Mouse (Mus musculus) spleen, embryonic (tissue): ENCODE results near the gene Ssh2.
"Not testable (repeated sequence)": the region's sequence is repeated elsewhere in the genome, so short reads cannot be mapped to it uniquely, and the experiment has no call there.

Experiments used
- CTCF ChIA-PET: fragments of 350-600 bp; sonication (Branson Sonifier 250); formaldehyde crosslinking; loops from one replicate; lab custom pipeline; 2022; lab: Charles Lee

The Ssh2 gene

DNA sequence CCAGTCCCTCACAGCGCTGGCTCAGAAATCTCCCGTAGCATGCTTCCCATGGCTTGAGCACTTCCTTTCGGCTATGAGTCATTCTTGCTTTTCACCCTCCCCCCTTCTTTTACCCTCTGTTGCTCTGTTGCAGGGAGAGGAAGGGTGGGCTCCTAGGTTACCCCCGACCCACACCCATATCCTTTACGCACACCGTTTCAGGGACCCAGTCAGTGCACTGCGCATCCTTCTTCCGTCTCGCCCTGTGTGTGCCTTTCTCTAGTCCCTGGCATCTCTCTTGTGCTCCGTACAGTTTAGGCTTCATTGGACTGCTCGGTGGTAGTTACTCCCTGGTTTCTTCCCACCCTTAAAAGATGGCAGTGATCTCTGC lies 659 bp downstream of the Ssh2 start:
- CTCF ChIA-PET, result no interaction called here

DNA sequence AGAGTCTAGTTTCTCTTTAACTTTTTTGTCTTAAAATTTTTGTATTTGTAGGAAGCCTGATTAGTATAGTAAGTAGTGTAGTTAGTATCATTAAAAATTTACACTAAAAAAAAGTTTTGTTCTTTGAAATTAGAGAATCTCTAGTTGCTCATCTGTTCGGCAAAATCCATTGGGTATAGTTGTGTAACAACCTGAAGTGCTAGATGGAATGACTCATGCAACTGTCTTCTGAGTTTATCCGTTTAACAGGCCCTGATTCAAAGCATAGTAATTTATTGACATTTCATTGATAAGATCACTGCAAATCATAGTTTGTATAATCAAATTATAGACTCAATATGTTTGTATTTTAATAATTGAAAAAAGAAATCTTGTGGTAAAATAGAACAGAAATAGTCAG lies 14.7 kb downstream of the Ssh2 start:
- CTCF ChIA-PET, result no interaction called here

DNA sequence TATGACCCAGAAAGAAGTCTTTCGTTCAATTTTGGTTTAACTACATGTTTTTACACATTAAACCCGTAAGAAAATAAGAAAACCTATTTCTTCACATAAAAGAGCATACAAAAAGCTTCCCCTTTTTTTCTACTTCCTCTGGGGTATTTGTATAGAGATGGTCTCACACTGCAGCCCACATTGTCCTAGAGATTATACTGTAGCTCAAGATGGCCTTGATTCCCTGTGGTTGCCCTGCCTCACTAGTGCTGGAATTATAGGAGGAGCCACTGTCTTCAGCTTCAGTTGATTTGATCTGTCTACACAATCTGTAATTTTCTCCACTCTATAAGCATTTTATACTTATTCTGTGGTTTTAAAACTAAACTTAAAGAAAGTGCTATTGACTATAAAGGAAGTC lies 15.4 kb downstream of the Ssh2 start:
- CTCF ChIA-PET, result no interaction called here

DNA sequence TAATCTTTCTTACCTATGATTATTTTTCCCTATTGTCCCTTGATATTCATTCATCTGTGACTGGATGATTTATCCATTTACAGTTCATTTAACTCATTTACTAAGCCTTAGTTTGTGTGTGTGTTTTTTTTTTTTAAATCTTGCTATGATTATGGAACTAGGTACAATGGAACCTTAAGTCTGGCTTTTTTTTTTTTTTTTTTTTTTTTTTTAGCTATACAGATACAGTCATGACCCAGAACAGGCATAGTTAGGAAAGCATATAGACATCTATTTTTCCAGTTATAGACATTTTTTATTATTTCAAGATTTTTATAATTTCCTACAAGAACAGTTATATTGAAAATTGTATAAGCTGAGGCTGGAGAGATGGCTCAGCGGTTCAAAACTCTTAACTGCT lies 19.2 kb downstream of the Ssh2 start:
- CTCF ChIA-PET, result no interaction called here

DNA sequence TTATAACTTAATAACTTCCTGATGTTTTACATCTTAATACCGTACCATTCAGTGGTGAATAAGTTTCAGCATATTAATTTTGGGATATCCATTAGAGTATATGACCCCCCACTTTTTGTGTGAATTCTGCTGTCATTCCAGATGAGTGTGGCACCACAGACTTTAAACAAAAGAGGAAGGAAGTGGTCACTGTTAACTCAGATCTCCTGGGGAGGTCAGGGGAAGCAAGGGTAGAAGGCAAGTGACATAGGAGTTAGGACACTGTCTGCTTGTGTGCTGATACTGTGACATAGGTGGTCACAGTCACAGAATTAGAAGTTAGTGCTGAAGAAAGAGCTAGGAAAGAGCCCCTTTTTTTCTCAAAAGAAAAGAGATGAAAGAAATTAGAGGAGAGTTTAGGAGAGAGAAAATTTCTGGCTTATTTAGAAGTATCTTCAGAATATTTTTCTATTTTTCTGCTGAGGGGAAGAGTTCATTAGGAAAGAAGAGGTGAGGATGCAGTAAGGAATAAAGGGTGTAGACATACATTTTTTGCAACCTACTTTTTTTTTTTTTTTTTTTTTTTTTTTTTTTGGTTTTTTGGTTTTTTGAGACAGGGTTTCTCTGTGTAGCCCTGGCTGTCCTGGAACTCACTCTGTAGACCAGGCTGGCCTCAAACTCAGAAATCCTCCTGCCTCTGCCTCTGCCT lies 23.7 kb downstream of the Ssh2 start:
- CTCF ChIA-PET, result no interaction called here

DNA sequence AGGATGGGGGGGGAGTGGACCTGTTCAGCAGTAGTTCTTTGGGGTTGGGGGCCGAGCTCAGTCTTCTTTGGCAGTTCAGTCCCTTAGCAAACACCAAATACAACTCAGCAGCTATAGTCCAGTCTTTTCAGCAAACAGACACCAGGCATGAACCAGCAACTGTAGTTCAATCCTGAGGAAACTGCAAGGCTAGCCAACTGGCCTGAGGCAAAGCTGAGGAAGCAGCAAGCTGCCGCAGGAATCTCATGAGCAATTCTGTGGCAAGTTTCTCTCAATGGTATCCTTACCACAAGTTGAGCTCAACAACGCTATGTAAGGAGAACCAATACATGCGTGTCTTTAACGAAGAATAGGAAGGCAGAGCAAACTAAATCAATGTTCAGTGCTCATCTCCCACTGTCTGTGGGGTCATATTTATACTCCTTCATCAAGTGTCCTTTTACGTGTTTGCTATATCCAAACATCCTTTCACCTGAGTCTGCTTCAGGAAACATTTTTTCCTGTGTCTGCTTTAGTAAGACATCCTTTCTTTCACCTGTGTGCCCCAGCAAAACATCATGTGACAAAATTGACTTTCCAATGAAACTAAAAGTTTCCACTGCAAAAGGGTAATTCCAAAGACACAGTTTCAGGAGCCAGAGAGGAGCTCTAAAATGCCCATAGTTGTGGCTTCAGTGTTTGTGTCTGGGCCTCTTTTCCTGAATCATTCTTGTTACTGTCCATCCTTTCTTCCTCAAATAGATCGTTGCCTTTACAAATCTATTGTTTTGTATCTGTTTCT lies 24.6 kb downstream of the Ssh2 start:
- CTCF ChIA-PET, result no interaction called here

DNA sequence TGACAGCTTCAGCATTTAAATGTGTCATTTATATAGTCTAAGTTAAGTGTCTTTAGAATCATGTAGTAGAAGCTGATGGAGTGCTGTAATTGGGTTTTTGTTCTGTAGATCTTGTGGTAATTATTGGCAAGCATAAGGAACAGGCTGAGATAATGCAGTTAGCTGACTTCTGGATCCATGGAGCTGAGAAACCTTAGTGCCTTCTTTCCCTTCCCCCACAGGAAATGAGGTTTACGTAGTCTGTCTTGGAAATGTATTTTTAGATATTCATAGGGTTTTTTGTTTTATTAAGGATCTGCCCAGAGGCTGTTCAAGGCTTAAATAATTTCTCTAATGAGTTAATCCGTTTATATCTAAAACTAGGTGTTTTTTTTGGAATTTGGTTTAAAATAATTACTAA lies 26.8 kb downstream of the Ssh2 start:
- CTCF ChIA-PET, result no interaction called here

DNA sequence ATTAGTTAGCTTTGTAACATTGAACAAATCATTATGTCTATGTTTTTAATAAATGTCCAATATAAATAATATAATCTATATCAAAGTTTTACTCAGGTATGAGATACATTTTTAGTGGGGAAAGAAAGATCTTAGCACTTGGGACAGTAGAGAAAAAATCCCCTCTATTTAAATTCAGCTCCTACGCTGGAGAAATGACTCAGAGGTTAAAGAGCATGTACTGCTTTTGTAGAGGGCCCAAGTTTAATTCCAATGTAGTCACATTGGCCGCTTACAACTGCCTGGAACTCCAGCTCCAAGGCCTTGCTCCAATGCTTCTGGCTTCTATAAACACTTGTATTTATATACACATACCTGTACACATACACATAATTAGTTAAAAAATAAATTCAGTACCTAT lies 36.7 kb downstream of the Ssh2 start:
- CTCF ChIA-PET, result interaction anchor here (0.6 kb wide), 1 partner anchor 14 kb away, joined by 3 read pairs; no protein-coding TSS in a partner anchor

DNA sequence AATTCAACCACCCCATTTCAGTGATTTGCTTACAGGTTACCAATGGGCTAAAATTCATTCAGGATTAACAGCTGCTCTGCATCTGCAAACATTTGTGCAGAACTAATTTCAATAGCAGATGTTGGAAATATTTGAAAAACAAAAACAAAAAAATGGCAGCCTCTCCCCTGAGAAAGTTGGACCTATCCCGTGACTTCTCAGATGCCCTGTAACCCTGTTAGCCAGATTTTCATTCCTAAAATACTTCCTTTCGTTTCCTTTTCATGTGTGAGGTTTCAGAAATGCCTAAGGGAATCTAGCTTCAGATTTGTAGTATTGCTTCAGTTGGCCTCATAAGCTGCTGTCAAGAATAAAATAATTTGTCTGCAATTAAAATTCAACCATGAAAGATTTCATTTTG lies 43.4 kb downstream of the Ssh2 start:
- CTCF ChIA-PET, result no interaction called here

DNA sequence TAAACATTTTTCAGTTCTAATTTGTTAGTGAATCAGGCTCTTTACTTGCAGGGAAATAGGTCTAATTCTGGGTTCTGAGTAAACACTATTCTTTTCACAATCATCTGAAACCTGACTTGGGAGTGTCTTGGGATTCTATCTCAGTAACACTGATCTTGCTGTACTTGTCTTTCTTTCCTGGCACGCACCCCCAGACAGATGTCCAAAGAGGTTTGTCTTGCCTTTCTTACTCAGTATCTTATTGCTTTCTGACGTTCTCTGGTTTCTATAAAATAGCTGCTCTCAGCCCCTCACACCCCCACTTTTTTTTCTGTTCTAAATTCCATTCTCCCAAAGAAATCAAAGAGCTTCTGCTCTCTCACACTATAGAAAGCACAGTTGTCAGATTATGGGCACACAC lies 51.3 kb downstream of the Ssh2 start:
- CTCF ChIA-PET, result no interaction called here

DNA sequence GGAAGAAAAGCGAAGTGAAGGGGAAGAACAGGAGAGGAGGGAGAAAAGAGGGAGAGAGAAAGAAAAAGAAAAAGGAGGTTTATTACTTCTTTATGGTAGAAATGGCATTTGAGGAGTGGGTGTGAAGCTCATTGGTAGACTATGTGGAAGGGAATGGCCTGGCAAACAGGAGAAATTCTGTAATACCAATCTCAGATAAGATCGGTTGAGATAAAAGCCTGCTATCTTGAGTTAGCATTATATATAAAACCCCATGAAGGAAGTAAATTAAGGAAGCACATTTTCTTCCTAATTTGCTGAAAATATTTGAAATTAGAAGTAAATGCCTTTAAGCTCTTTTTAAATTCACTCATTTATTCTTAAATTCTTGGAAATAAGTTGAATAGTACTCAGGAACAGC lies 59.9 kb downstream of the Ssh2 start:
- CTCF ChIA-PET, result no interaction called here

DNA sequence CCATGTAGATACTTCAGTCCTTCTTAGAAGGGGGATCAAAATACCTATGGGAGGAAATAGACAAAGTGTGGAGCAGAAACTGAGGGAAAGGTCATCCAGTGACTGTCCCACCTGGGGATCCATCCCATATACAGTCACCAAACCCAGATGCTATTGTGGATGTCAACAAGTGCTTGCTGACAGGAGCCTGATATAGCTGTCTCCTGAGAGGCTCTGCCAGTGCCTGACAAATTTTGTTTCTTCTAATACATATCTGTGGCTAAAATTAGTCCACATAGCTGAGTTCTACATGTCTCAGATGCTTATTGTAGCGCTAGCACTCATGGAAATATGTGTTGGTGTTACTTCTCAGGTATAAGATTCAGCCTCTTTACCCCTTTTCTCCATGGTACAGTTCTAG lies 62.5 kb downstream of the Ssh2 start:
- CTCF ChIA-PET, result interaction anchor here (0.7 kb wide), 1 partner anchor 15 kb away, joined by 3 read pairs; no protein-coding TSS in a partner anchor

DNA sequence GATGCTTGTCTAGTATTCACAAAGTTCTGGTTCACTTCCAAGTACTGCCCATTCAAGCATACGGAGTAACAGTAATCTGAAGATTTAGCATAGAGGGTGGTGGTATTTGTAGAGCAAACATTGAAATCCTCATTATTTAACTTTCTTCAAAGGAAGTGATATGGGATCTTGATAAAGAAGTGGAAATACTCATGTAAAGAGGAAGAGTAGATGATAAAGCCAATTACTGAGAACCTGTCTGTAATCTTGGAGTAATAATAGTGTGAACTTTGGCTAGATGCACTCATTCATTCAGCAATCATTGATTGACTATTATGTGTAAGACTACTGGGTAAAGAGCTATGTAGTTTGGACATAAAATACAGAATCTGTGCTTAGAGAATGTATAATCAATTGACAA lies 64.1 kb downstream of the Ssh2 start:
- CTCF ChIA-PET, result no interaction called here

DNA sequence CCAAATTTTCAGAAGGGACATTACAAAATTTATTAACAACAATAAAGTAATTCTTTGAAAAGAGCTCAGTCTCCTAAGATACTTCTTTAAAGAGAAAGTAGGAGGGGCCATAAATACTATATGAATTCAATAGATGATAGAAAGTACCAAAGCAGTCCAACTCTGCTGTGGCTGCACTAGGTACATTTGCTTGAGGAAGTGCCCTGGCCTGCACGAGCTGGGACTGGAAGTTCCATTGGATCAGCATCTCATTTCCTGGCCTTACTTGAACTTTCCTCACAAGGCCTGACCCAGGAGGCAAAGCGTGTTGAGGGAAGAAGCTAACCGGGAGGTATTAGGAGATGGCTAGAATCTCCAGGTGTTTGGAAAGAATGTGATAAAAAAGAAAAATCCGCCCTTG lies 75.4 kb downstream of the Ssh2 start:
- CTCF ChIA-PET, result no interaction called here

DNA sequence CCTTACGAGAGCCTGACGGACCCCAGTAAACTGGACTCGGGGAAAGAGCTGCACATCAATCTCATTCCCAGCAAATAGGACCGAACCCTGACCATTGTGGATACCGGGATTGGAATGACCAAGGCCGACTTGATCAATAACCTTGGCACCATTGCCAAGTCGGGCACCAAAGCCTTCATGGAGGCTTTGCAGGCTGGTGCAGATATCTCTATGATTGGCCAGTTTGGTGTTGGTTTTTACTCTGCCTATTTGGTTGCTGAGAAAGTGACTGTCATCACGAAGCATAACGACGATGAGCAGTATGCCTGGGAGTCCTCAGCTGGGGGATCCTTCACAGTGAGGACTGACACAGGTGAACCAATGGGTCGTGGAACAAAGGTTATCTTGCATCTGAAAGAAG lies 77.6 kb downstream of the Ssh2 start:
- CTCF ChIA-PET, result not testable (repeated sequence)

DNA sequence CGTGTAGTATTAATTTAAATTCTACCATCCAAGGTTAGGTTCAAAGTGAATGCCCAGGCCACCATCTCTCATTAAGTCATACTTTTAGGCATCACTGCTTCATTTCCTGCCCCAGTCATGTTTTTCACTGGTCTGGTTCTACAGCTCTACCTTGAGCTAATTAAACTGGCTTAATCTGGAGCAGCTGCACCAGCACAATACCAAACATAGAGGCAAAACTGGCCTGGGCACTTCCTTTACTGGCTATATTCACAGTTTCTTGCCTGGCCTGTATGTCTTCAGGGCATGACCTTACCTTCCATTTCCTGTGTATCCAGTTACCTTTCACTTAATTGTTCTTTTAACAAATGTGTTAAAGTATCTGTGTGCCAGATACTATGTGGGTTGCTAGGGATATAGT lies 81.2 kb downstream of the Ssh2 start:
- CTCF ChIA-PET, result no interaction called here

DNA sequence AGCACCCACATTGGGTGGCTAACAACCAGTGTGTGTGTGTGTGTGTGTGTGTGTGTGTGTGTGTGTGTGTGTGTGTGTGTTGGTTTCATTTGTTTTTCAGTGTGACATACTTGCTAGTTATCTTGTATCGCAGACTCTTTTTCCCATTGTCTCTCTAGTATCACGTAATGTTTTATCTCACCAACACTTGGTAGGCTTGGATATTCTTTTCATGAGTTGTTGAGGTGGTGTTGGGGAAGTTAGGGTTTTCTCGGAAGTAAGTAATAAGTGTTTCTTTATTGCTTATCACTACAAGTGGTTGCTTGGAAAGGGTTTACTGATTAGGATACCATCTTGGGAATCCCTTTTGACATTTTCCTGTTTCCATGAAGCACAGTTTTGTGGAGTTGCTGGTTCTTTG lies 91.1 kb downstream of the Ssh2 start:
- CTCF ChIA-PET, result interaction anchor here (0.5 to 0.6 kb wide), 2 partner anchors 34 to 203 kb away, joined by 4 to 5 read pairs; no protein-coding TSS in a partner anchor

DNA sequence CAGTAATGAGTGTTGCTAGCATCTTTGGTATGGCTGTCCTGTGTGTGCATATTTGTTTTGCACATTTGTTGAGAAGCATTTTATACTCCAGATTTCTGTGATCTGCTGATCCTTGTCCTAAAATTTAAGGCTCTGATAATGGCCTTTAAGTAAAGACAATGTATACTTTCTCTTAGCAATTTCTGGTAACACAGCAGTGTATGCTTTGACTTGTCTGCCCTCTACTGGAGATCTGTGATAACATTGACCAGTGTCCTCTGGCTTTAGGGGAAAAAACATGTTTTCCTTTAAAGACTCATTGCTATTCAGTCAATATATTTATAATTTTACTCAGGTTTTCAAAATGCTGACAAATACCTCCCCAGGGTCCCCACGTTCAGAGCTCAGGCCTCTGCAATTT lies 92.4 kb downstream of the Ssh2 start:
- CTCF ChIA-PET, result interaction anchor here (0.6 to 1.3 kb wide), 4 partner anchors 11 to 108 kb away, joined by 3 to 6 read pairs (median 4); no protein-coding TSS in a partner anchor

DNA sequence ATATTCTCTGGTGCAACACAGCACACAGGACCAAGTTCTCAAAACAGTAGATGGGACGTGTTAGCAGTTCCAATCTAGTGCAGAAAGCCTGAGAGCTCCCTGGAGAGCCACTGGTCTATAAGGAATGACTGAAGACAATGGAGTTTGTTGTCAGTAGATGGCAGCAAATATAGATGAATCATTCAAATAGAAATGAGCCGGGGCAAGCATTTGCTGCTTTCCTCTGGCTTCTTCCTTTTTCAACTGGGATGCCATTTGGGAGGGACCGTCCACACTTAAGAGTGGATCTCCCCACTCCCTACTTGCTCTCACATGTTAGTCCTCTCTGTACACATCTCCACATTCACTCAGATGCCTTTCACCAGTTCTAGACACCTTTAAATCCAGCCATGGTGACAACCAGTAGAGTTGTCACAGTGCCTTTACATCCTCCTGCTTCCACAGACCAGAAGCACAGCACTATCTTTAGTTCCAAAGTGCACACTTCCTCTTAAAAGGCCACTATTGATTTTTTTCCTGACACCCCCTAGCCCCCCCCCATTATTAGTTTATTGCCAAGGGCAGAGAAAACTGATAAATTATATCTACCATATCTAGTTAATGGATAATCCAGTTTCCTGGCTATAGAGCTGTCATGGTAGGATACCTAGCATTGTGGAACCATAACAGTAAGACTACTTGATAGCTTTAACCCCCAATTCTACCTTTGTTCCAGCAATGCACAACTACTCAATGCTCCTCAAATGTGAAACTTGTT lies 101.8 kb downstream of the Ssh2 start:
- CTCF ChIA-PET, result interaction anchor here (0.7 kb wide), 2 partner anchors 91 to 123 kb away, joined by 8 to 42 read pairs; no protein-coding TSS in a partner anchor

DNA sequence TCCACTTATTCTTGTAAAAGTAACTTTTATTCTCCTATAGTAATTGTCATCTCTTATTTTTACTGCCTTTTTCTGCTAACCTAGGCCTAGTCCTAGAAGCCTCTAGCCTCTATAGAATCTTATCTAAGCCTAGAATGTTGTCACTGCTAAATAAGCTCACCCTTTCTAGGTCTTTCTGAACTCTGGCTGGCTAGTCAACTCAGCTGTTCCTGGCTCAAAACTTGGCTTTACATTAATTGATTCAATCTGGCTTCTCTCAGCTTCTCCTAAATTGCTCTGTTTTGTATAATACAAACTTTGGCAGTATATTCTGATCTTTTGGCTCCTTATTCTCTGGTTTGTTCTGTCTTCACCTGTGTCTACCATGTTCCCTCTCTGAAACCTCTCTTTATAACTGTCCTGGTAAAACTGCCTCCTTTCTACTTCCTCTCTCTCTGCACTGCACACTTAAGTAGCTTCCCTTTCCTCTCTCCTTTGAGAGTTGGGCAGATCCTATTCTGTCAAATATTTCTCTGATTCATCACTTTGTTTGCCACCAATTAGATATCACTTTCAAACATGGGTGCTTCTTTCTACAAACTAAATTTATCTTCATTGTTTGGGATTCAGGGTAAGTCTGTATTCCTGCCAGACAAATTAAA lies 102.5 kb downstream of the Ssh2 start:
- CTCF ChIA-PET, result interaction anchor here (0.7 kb wide), 2 partner anchors 92 to 122 kb away, joined by 8 to 42 read pairs; no protein-coding TSS in a partner anchor

DNA sequence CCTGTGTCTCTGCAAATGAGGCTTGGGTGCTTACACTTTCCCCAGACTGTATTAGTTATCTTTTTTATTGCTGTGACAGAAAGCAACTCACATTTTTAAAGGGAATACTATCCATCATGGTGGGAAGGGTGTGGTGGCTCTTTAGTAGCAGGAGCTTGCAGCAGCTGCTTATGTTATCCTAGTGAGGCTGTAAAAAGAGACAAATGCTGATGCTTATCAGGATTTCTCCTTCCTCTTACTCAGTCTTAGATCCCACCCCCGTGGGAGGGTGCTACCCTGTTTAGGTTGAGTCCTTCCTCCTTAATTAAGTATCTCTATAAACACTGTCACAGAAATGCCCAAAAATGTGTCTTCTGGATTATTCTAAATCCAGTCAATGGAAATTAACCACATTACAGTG lies 105.1 kb downstream of the Ssh2 start:
- CTCF ChIA-PET, result no interaction called here

DNA sequence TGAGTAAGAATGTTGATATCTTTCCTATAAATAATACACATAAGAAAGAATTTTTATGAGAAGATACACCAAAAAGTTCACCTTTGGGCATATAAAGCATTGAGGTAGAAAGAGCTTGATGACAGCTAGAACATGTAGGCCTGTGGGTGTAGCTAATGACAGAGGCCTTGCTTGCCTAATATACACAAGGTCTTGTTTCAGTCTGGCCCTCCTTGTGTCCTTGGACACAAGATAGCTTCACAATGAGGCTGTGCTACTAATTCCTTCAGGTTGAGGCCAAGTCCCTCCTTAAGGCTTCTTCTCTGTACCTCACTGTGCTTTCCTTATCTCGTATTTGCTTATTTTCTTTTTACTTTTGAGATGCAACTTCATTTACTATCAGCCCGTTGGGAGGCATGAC lies 114.4 kb downstream of the Ssh2 start:
- CTCF ChIA-PET, result no interaction called here
